Comparison of ENCODE assay signal across 8 mouse cellular contexts in genomic region chr7:25246079-25246758, GRCm38 (mm10). TPM values are rescaled to one million over a fixed set of nuclear protein-coding genes. Genes with fewer than 3 reads are reported as not detected.
A peak's percentile ranks its signal among the peaks of the same experiment; 100 is the strongest.
DNase-seq lines count a peak whose midpoint lies in the region; ATAC-seq and TF ChIP-seq lines count a peak whose summit lies in the region.

No protein-coding gene starts in this region.

- no peaks in the 10 kb centered on the region for H3K36me3 ChIP-seq in forebrain, embryonic 16.5 days (ENCODE audit: control insufficient read depth, insufficient read depth)
- peaks cover 43% of the 10 kb centered on the region for H3K36me3 ChIP-seq in limb, embryonic 14.5 days (ENCODE audit: control insufficient read depth, insufficient read depth, low read length)
- no peaks in the 10 kb centered on the region for H3K36me3 ChIP-seq in neural tube, embryonic 14.5 days (ENCODE audit: control insufficient read depth, insufficient read depth, low read length)

- peak; percentile 59 for DNase-seq in cerebellum, adult 11 months
- DNase-seq in cerebellum, adult 8-10 months = no peak
- DNase-seq in MN1 (ENCODE audit: low spot score) = peak; percentile 54
- peak; percentile 68 for DNase-seq in kidney, adult 18-20 months
- no peak for DNase-seq in limb, embryonic 14.5 days (ENCODE audit: low spot score)
- no peak for DNase-seq in natural killer cell, adult 2 months (ENCODE audit: low spot score in 2 of 2)

- peak overlapping the region; percentile 65 for H3K9ac ChIP-seq in forebrain, embryonic 16.5 days (replicated peaks; ENCODE audit: low read depth, low read length)
- H3K9ac ChIP-seq in limb, embryonic 14.5 days (ENCODE audit: low read depth, low read length, severe bottlenecking) = peak overlapping the region; percentile 91
- H3K9ac ChIP-seq in neural tube, embryonic 14.5 days (replicated peaks; ENCODE audit: low read depth, low read length) = no peak overlapping the region

- peak overlapping the region; percentile 90 for H3K27ac ChIP-seq in forebrain, embryonic 16.5 days (ENCODE audit: low read length)
- peak overlapping the region; percentile 97 for H3K27ac ChIP-seq in limb, embryonic 14.5 days (replicated peaks; ENCODE audit: low read depth, low read length)
- H3K27ac ChIP-seq in neural tube, embryonic 14.5 days (ENCODE audit: low read depth, low read length) = peak overlapping the region; percentile 87; the same call in 1 of the 2 replicates

- no peak for TF ChIP-seq POLR2A in limb, embryonic 14.5 days (IDR thresholded peaks at IDR 0.05; ENCODE audit: borderline replicate concordance, extremely low read depth, insufficient read depth, insufficient read length)

- H3K9me3 ChIP-seq in forebrain, embryonic 16.5 days (ENCODE audit: control insufficient read depth, low read length) = no peaks in the 10 kb centered on the region
- H3K9me3 ChIP-seq in limb, embryonic 14.5 days (ENCODE audit: control insufficient read depth, low read length) = no peaks in the 10 kb centered on the region
- no peaks in the 10 kb centered on the region for H3K9me3 ChIP-seq in neural tube, embryonic 14.5 days (ENCODE audit: control insufficient read depth, low read length)

- no peaks in the 10 kb centered on the region for H3K27me3 ChIP-seq in forebrain, embryonic 16.5 days (replicated peaks; ENCODE audit: control insufficient read depth, insufficient read depth, low read length)
- no peaks in the 10 kb centered on the region for H3K27me3 ChIP-seq in limb, embryonic 14.5 days (ENCODE audit: control insufficient read depth, insufficient read depth, low read length)
- H3K27me3 ChIP-seq in neural tube, embryonic 14.5 days (ENCODE audit: control insufficient read depth, insufficient read depth, low read length) = no peaks in the 10 kb centered on the region

- 39% methylated on average over 20 of the region's 20 CpGs for WGBS in forebrain, embryonic 16.5 days
- WGBS in limb, embryonic 14.5 days = 37% methylated on average over 19 of the region's 20 CpGs
- 51% methylated on average over 20 of the region's 20 CpGs for WGBS in neural tube, embryonic 14.5 days

- peak overlapping the region; percentile 83 for H3K4me2 ChIP-seq in forebrain, embryonic 16.5 days (ENCODE audit: low read length)
- H3K4me2 ChIP-seq in limb, embryonic 14.5 days (replicated peaks; ENCODE audit: low read depth, low read length, severe bottlenecking) = peak overlapping the region; percentile 95
- H3K4me2 ChIP-seq in neural tube, embryonic 14.5 days (ENCODE audit: low read depth, low read length) = peak overlapping the region; percentile 99

- peaks cover 39% of the 10 kb centered on the region for H3K4me1 ChIP-seq in forebrain, embryonic 16.5 days (replicated peaks; ENCODE audit: control insufficient read depth, insufficient read depth, low read length)
- H3K4me1 ChIP-seq in limb, embryonic 14.5 days (ENCODE audit: control insufficient read depth, insufficient read depth, low read length) = peaks cover 43% of the 10 kb centered on the region
- H3K4me1 ChIP-seq in neural tube, embryonic 14.5 days (ENCODE audit: control insufficient read depth, insufficient read depth, low read length) = peaks cover 13% of the 10 kb centered on the region

- no peak for ATAC-seq in forebrain, embryonic 16.5 days
- no peak for ATAC-seq in limb, embryonic 14.5 days (ENCODE audit: low FRiP score, low read depth)
- no peak for ATAC-seq in neural tube, embryonic 14.5 days (ENCODE audit: low read depth)

- peak overlapping the region; percentile 2; the same call in 1 of the 2 replicates for H3K4me3 ChIP-seq in forebrain, embryonic 16.5 days (replicated peaks; ENCODE audit: low read length)
- H3K4me3 ChIP-seq in limb, embryonic 14.5 days (replicated peaks; ENCODE audit: low read length) = peak overlapping the region; percentile 99
- H3K4me3 ChIP-seq in neural tube, embryonic 14.5 days (ENCODE audit: low read depth, low read length) = no peak overlapping the region; the same call in 1 of the 2 replicates

RNA-seq across cellular contexts. Expression of gene Erf, which starts 4.3 kb away (rescaled TPM):
- polyA plus RNA-seq in forebrain, embryonic 16.5 days (2015; fragmentation: Nextera tagmentation; extraction: Ambion mirVana) = 4.8 and 5.3 TPM in 2 replicates
- 99.2 and 127 TPM in 2 replicates for polyA plus RNA-seq in limb, embryonic 14.5 days (2012; rRNA removed)
- 33.2 and 37.9 TPM in 2 replicates for polyA plus RNA-seq in limb, embryonic 14.5 days (2014; fragmentation: Nextera tagmentation; extraction: Ambion mirVana)
- 4.5 and 4.8 TPM in 2 replicates for polyA plus RNA-seq in neural tube, embryonic 14.5 days (2014; fragmentation: Nextera tagmentation; extraction: Ambion mirVana)

RNA-seq across cellular contexts. Expression of gene Gsk3a, which starts 8.6 kb away (rescaled TPM):
- polyA plus RNA-seq in forebrain, embryonic 16.5 days (2015; fragmentation: Nextera tagmentation; extraction: Ambion mirVana) = 14.9 and 17.1 TPM in 2 replicates
- 155 and 204 TPM in 2 replicates for polyA plus RNA-seq in limb, embryonic 14.5 days (2012; rRNA removed)
- 16.3 and 18.8 TPM in 2 replicates for polyA plus RNA-seq in limb, embryonic 14.5 days (2014; fragmentation: Nextera tagmentation; extraction: Ambion mirVana)
- polyA plus RNA-seq in neural tube, embryonic 14.5 days (2014; fragmentation: Nextera tagmentation; extraction: Ambion mirVana) = 21.5 and 25.1 TPM in 2 replicates

RNA-seq across cellular contexts. Expression of gene Cic, which starts 21.3 kb away (rescaled TPM):
- polyA plus RNA-seq in forebrain, embryonic 16.5 days (2015; fragmentation: Nextera tagmentation; extraction: Ambion mirVana) = 42.2 and 48.0 TPM in 2 replicates
- polyA plus RNA-seq in limb, embryonic 14.5 days (2012; rRNA removed) = 155 and 206 TPM in 2 replicates
- 48.9 and 58.1 TPM in 2 replicates for polyA plus RNA-seq in limb, embryonic 14.5 days (2014; fragmentation: Nextera tagmentation; extraction: Ambion mirVana)
- polyA plus RNA-seq in neural tube, embryonic 14.5 days (2014; fragmentation: Nextera tagmentation; extraction: Ambion mirVana) = 43.3 and 46.6 TPM in 2 replicates

RNA-seq across cellular contexts. Expression of gene Zfp526, which starts 25.0 kb away (rescaled TPM):
- 1.8 and 1.9 TPM in 2 replicates for polyA plus RNA-seq in forebrain, embryonic 16.5 days (2015; fragmentation: Nextera tagmentation; extraction: Ambion mirVana)
- polyA plus RNA-seq in limb, embryonic 14.5 days (2012; rRNA removed) = 11.1 and 13.0 TPM in 2 replicates
- 3.9 and 4.2 TPM in 2 replicates for polyA plus RNA-seq in limb, embryonic 14.5 days (2014; fragmentation: Nextera tagmentation; extraction: Ambion mirVana)
- polyA plus RNA-seq in neural tube, embryonic 14.5 days (2014; fragmentation: Nextera tagmentation; extraction: Ambion mirVana) = 1.7 and 2.8 TPM in 2 replicates

RNA-seq across cellular contexts. Expression of gene Dedd2, which starts 25.8 kb away (rescaled TPM):
- polyA plus RNA-seq in forebrain, embryonic 16.5 days (2015; fragmentation: Nextera tagmentation; extraction: Ambion mirVana) = 14.7 and 15.0 TPM in 2 replicates
- 11.1 and 14.0 TPM in 2 replicates for polyA plus RNA-seq in limb, embryonic 14.5 days (2012; rRNA removed)
- polyA plus RNA-seq in limb, embryonic 14.5 days (2014; fragmentation: Nextera tagmentation; extraction: Ambion mirVana) = 9.0 and 9.4 TPM in 2 replicates
- polyA plus RNA-seq in neural tube, embryonic 14.5 days (2014; fragmentation: Nextera tagmentation; extraction: Ambion mirVana) = 14.9 and 15.3 TPM in 2 replicates

Comparison
In these comparisons a context has a peak if more than half of its experiments do, and no peak if none do; other contexts are left out.
1. DNase-seq: peak in cerebellum, adult 11 months (single experiment), MN1 (single experiment) and kidney, adult 18-20 months (single experiment); none in cerebellum, adult 8-10 months (single experiment), limb, embryonic 14.5 days (single experiment) and natural killer cell, adult 2 months (0 of 2).
2. Peak in every context shown above with its lines, with median percentiles within 50 percentile points of each other: H3K27ac ChIP-seq and H3K4me2 ChIP-seq.